Mouse (Mus musculus): ENCODE results near the gene Lmntd1. TPM values are rescaled to one million over a fixed set of nuclear protein-coding genes. Genes with fewer than 3 reads are reported as not detected.

Lmntd1 gene
- polyA plus RNA-seq, 2 experiments, result 0.79 to 0.88 TPM

GRCm38 (mm10) chr6:145567296-145567695, 46.8 kb downstream of the Lmntd1 start:
- H3K27ac ChIP-seq (replicated peaks; ENCODE audit: low read depth, low read length), result no peak overlapping the region
- no peak for ATAC-seq (ENCODE audit: low FRiP score, low read depth)

GRCm38 (mm10) chr6:145565663-145566062, 48.5 kb downstream of the Lmntd1 start:
- no peak for ATAC-seq (ENCODE audit: low FRiP score, low read depth)
- Histone ChIP-seq H3K36me3 (ENCODE audit: control insufficient read depth, insufficient read depth, low read length) (no peaks in the 10 kb centered on the region), H3K4me3 (replicated peaks; ENCODE audit: low read length) (no peak overlapping the region), H3K4me2 (replicated peaks; ENCODE audit: low read depth, low read length, severe bottlenecking) (no peak overlapping the region), H3K9ac (ENCODE audit: low read depth, low read length, severe bottlenecking) (no peak overlapping the region), H3K9me3 (ENCODE audit: control insufficient read depth, low read length) (no peaks in the 10 kb centered on the region), H3K27ac (replicated peaks; ENCODE audit: low read depth, low read length) (no peak overlapping the region), H3K27me3 (ENCODE audit: control insufficient read depth, insufficient read depth, low read length) (no peaks in the 10 kb centered on the region), H3K4me1 (ENCODE audit: control insufficient read depth, insufficient read depth, low read length) (peaks cover 9% of the 10 kb centered on the region)
- DNase-seq (ENCODE audit: low spot score), result no peak
- TF ChIP-seq POLR2A (IDR thresholded peaks at IDR 0.05; ENCODE audit: borderline replicate concordance, extremely low read depth, insufficient read depth, insufficient read length), result no peak
- 90% methylated on average over 5 of the region's 5 CpGs for WGBS

More at GRCm38 (mm10) chr6:145567296-145567695, 46.8 kb downstream of the Lmntd1 start:
- no peaks in the 10 kb centered on the region for H3K9me3 ChIP-seq (ENCODE audit: control insufficient read depth, low read length)
- peaks cover 9% of the 10 kb centered on the region for H3K4me1 ChIP-seq (ENCODE audit: control insufficient read depth, insufficient read depth, low read length)
- H3K27me3 ChIP-seq (ENCODE audit: control insufficient read depth, insufficient read depth, low read length), result no peaks in the 10 kb centered on the region
- H3K4me3 ChIP-seq (replicated peaks; ENCODE audit: low read length), result no peak overlapping the region
- H3K36me3 ChIP-seq (ENCODE audit: control insufficient read depth, insufficient read depth, low read length), result no peaks in the 10 kb centered on the region
- no peak overlapping the region for H3K4me2 ChIP-seq (replicated peaks; ENCODE audit: low read depth, low read length, severe bottlenecking)
- H3K9ac ChIP-seq (ENCODE audit: low read depth, low read length, severe bottlenecking), result no peak overlapping the region
- WGBS, result 87% methylated on average over 8 of the region's 8 CpGs
- no peak for TF ChIP-seq POLR2A (IDR thresholded peaks at IDR 0.05; ENCODE audit: borderline replicate concordance, extremely low read depth, insufficient read depth, insufficient read length)
- no peak for DNase-seq (ENCODE audit: low spot score)

GRCm38 (mm10) chr6:145564671-145565070, 49.4 kb downstream of the Lmntd1 start:
- Histone ChIP-seq H3K27me3 (ENCODE audit: control insufficient read depth, insufficient read depth, low read length) (no peaks in the 10 kb centered on the region), H3K27ac (replicated peaks; ENCODE audit: low read depth, low read length) (no peak overlapping the region), H3K4me3 (replicated peaks; ENCODE audit: low read length) (no peak overlapping the region), H3K36me3 (ENCODE audit: control insufficient read depth, insufficient read depth, low read length) (no peaks in the 10 kb centered on the region), H3K9me3 (ENCODE audit: control insufficient read depth, low read length) (no peaks in the 10 kb centered on the region), H3K4me2 (replicated peaks; ENCODE audit: low read depth, low read length, severe bottlenecking) (no peak overlapping the region), H3K4me1 (ENCODE audit: control insufficient read depth, insufficient read depth, low read length) (peaks cover 9% of the 10 kb centered on the region), H3K9ac (ENCODE audit: low read depth, low read length, severe bottlenecking) (no peak overlapping the region)
- DNase-seq (ENCODE audit: low spot score) (no peak), ATAC-seq (ENCODE audit: low FRiP score, low read depth) (no peak; the same call in 1 of the 2 replicates)
- WGBS, result 14% methylated on average over 4 of the region's 4 CpGs
- TF ChIP-seq POLR2A (IDR thresholded peaks at IDR 0.05; ENCODE audit: borderline replicate concordance, extremely low read depth, insufficient read depth, insufficient read length), result no peak

- WGBS, result 83% methylated on average over 15 of the region's 15 CpGs
- Histone ChIP-seq H3K27ac (replicated peaks; ENCODE audit: low read depth, low read length) (no peak overlapping the region), H3K9ac (ENCODE audit: low read depth, low read length, severe bottlenecking) (no peak overlapping the region), H3K4me2 (replicated peaks; ENCODE audit: low read depth, low read length, severe bottlenecking) (no peak overlapping the region), H3K27me3 (ENCODE audit: control insufficient read depth, insufficient read depth, low read length) (no peaks in the 10 kb centered on the region), H3K36me3 (ENCODE audit: control insufficient read depth, insufficient read depth, low read length) (no peaks in the 10 kb centered on the region), H3K4me1 (ENCODE audit: control insufficient read depth, insufficient read depth, low read length) (no peaks in the 10 kb centered on the region), H3K9me3 (ENCODE audit: control insufficient read depth, low read length) (no peaks in the 10 kb centered on the region), H3K4me3 (replicated peaks; ENCODE audit: low read length) (no peak overlapping the region)
- ATAC-seq (ENCODE audit: low FRiP score, low read depth) (no peak), DNase-seq (ENCODE audit: low spot score) (no peak)
- no peak for TF ChIP-seq POLR2A (IDR thresholded peaks at IDR 0.05; ENCODE audit: borderline replicate concordance, extremely low read depth, insufficient read depth, insufficient read length)
These were observed 56.8 kb downstream of the Lmntd1 start for GRCm38 (mm10) chr6:145557059-145557992.

GRCm38 (mm10) chr6:145553226-145553625, 60.9 kb downstream of the Lmntd1 start:
- Histone ChIP-seq H3K9ac (ENCODE audit: low read depth, low read length, severe bottlenecking) (no peak overlapping the region), H3K27me3 (ENCODE audit: control insufficient read depth, insufficient read depth, low read length) (no peaks in the 10 kb centered on the region), H3K4me1 (ENCODE audit: control insufficient read depth, insufficient read depth, low read length) (no peaks in the 10 kb centered on the region), H3K4me2 (replicated peaks; ENCODE audit: low read depth, low read length, severe bottlenecking) (no peak overlapping the region), H3K4me3 (replicated peaks; ENCODE audit: low read length) (no peak overlapping the region), H3K36me3 (ENCODE audit: control insufficient read depth, insufficient read depth, low read length) (no peaks in the 10 kb centered on the region), H3K27ac (replicated peaks; ENCODE audit: low read depth, low read length) (no peak overlapping the region), H3K9me3 (ENCODE audit: control insufficient read depth, low read length) (no peaks in the 10 kb centered on the region)
- DNase-seq (ENCODE audit: low spot score) (no peak), ATAC-seq (ENCODE audit: low FRiP score, low read depth) (no peak)
- WGBS, result 82% methylated on average over 7 of the region's 7 CpGs
- TF ChIP-seq POLR2A (IDR thresholded peaks at IDR 0.05; ENCODE audit: borderline replicate concordance, extremely low read depth, insufficient read depth, insufficient read length), result no peak
